Mouse (Mus musculus): Measurements from ENCODE around the gene Psrc1. TPM values are rescaled to one million over a fixed set of nuclear protein-coding genes. Genes with fewer than 3 reads are reported as not detected.

Gene Psrc1
- polyA plus RNA-seq (2012; rRNA removed; ENCODE audit: low replicate concordance) = 4.8 and 6.7 TPM in 2 replicates

GRCm38 (mm10) chr3:108383485-108384354 is at the start of gene Psrc1:
Psrc1 (plus strand) TSS chr3:108383839.

GRCm38 (mm10) chr3:108364270-108364995 is 19.2 kb upstream of the Psrc1 start, which contains the start of gene Mybphl:
Mybphl (plus strand) TSS chr3:108364911.

GRCm38 (mm10) chr3:108414857-108415830 is 31.5 kb downstream of the Psrc1 start, which contains the start of gene Celsr2:
Celsr2 (minus strand) TSS chr3:108415552.

Other genes with a start within 250 kb of the Psrc1 start
- 12.4 and 25.6 TPM in 2 replicates for gene Gnai3, start 237.7 kb upstream of the Psrc1 start, polyA plus RNA-seq (2012; rRNA removed; ENCODE audit: low replicate concordance)
- gene Gpr61, start 229.0 kb upstream of the Psrc1 start, polyA plus RNA-seq (2012; rRNA removed; ENCODE audit: low replicate concordance) = not detected in 2 replicates
- 27.8 and 29.8 TPM in 2 replicates for gene Amigo1, start 197.5 kb upstream of the Psrc1 start, polyA plus RNA-seq (2012; rRNA removed; ENCODE audit: low replicate concordance)
- gene Cyb561d1, start 182.6 kb upstream of the Psrc1 start, polyA plus RNA-seq (2012; rRNA removed; ENCODE audit: low replicate concordance) = 10.7 and 11.1 TPM in 2 replicates
- gene Atxn7l2, start 172.9 kb upstream of the Psrc1 start, polyA plus RNA-seq (2012; rRNA removed; ENCODE audit: low replicate concordance) = 8.3 and 10.7 TPM in 2 replicates
- 67.2 TPM in 1 of 2 replicates, not detected in the other for gene Sypl2, start 157.2 kb upstream of the Psrc1 start, polyA plus RNA-seq (2012; rRNA removed; ENCODE audit: low replicate concordance)
- gene Psma5, start 126.9 kb upstream of the Psrc1 start, polyA plus RNA-seq (2012; rRNA removed; ENCODE audit: low replicate concordance) = 24.1 and 63.3 TPM in 2 replicates
- 76.0 and 116 TPM in 2 replicates for gene Sort1, start 99.8 kb upstream of the Psrc1 start, polyA plus RNA-seq (2012; rRNA removed; ENCODE audit: low replicate concordance)
- gene Mybphl, start 18.9 kb upstream of the Psrc1 start, polyA plus RNA-seq (2012; rRNA removed; ENCODE audit: low replicate concordance) = not detected in 2 replicates
- 32.1 and 57.6 TPM in 2 replicates for gene Celsr2, start 31.7 kb downstream of the Psrc1 start, polyA plus RNA-seq (2012; rRNA removed; ENCODE audit: low replicate concordance)
- gene Sars, start 61.4 kb downstream of the Psrc1 start, polyA plus RNA-seq (2012; rRNA removed; ENCODE audit: low replicate concordance) = 36.3 and 38.8 TPM in 2 replicates
- 0.20 and 0.23 TPM in 2 replicates for gene 1700013F07Rik, start 150.3 kb downstream of the Psrc1 start, polyA plus RNA-seq (2012; rRNA removed; ENCODE audit: low replicate concordance)
- gene 5330417C22Rik, start 152.7 kb downstream of the Psrc1 start, polyA plus RNA-seq (2012; rRNA removed; ENCODE audit: low replicate concordance) = 1.6 and 1.7 TPM in 2 replicates
- gene Tmem167b, start 178.6 kb downstream of the Psrc1 start, polyA plus RNA-seq (2012; rRNA removed; ENCODE audit: low replicate concordance) = 3.1 and 5.6 TPM in 2 replicates
- 1.2 and 5.0 TPM in 2 replicates for gene Taf13, start 187.9 kb downstream of the Psrc1 start, polyA plus RNA-seq (2012; rRNA removed; ENCODE audit: low replicate concordance)
- gene Wdr47, start 207.4 kb downstream of the Psrc1 start, polyA plus RNA-seq (2012; rRNA removed; ENCODE audit: low replicate concordance) = 3.8 and 6.9 TPM in 2 replicates